Mouse (Mus musculus) cerebellum, adult 11-12 months (tissue): ENCODE data around the gene Gm28891.
"Not testable (repeated sequence)": the region's sequence is repeated elsewhere in the genome, so short reads cannot be mapped to it uniquely, and the experiment has no call there.

Experiments used
- DNase-seq: peaks from one replicate; pipeline ENCODE4 v3.0.0; 2022

Gene Gm28891

DNA sequence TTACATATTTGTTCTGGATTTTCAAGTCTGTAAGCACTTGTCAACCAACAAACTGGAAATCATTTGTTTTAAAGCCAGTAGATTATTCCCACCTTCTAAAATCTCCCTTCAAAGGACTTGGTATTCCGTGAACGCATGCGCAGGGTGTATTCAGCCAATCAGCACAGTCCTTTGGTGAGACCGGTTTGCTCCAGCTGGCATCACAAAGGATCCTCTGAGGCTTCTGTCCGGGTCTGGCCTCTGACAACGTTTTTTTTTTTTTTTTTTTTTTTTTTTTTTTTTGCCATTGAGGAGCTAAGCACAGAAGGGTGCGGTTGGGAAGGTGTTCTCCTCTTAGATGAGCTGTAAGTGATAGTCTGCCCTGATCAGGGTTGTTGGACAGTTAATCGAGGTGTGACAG is at the start of gene Gm28891:
Gm28891 (plus strand) TSS at position 301 of the 400 bp plus-strand sequence.
- not testable (repeated sequence) for DNase-seq
